Mouse (Mus musculus) hindbrain, postnatal 0 days (tissue): ENCODE results near the gene Ptpn18. TPM values are rescaled to one million over a fixed set of nuclear protein-coding genes. Genes with fewer than 3 reads are reported as not detected.
A peak's percentile ranks its signal among the peaks of the same experiment; 100 is the strongest.

Experiments used
- ATAC-seq: fragments of 200-750 bp; cut with Nextera tagmentation; 2 replicates; pipeline ENCODE4 v1.8.0; 2017; ENCODE audit warnings: mild to moderate bottlenecking, moderate TSS enrichment, moderate library complexity
- DNase-seq: peaks from one replicate; pipeline ENCODE4 v3.0.0-alpha.2; 2015; ENCODE audit warnings: low spot score
- H3K27ac ChIP-seq: fragments of 300-500 bp; sonication (generic); 2 replicates; pipeline ENCODE4 v1.5.1; 2014; ENCODE audit warnings: mild to moderate bottlenecking
- H3K27me3 ChIP-seq: fragments of 300-500 bp; sonication (generic); 2 replicates; pipeline ENCODE4 v1.6.1; 2014; ENCODE audit warnings: low read length, mixed read lengths; ENCODE audit not compliant: insufficient read depth
- H3K36me3 ChIP-seq: fragments of 300-500 bp; sonication (generic); 2 replicates; pipeline ENCODE4 v1.6.1; 2014; ENCODE audit warnings: low read length, mixed read lengths; ENCODE audit not compliant: insufficient read depth
- H3K4me1 ChIP-seq: fragments of 300-500 bp; sonication (generic); 2 replicates; pipeline ENCODE4 v1.6.1; 2014; ENCODE audit warnings: antibody characterized with exemption, low read length, mixed read lengths; ENCODE audit not compliant: insufficient read depth
- H3K4me2 ChIP-seq: fragments of 300-500 bp; sonication (generic); 2 replicates; pipeline ENCODE4 v1.6.1; 2014; ENCODE audit warnings: low read depth, mild to moderate bottlenecking, low read length, moderate library complexity, mixed read lengths
- H3K4me3 ChIP-seq: fragments of 300-500 bp; sonication (generic); 2 replicates; pipeline ENCODE4 v1.5.1; 2014; ENCODE audit warnings: low read length
- H3K9ac ChIP-seq: fragments of 300-500 bp; sonication (generic); replicated peaks from 2 replicates; pipeline ENCODE4 v1.6.1; 2014; ENCODE audit warnings: mild to moderate bottlenecking, low read length, moderate library complexity, mixed read lengths
- H3K9me3 ChIP-seq: fragments of 300-500 bp; sonication (generic); 2 replicates; pipeline ENCODE4 v1.6.1; 2016; ENCODE audit warnings: low read length, mixed read lengths
- CTCF ChIP-seq: IDR thresholded peaks from 2 replicates; pipeline ENCODE4 v1.5.1; 2016; ENCODE audit warnings: antibody characterized with exemption, control low read depth, low read depth
- WGBS: fragments of 180-500 bp; shearing (Covaris S2); extraction: QIAGEN DNeasy Blood & Tissue Kit; methylation state at CpG from one replicate; pipeline ENCODE4 v1.1.7; 2014; 5-methylcytosine and 5-hydroxymethylcytosine counted together
- polyA plus RNA-seq: library from polyadenylated mRNA; unstranded; fragments of >200 nt; fragmentation: Nextera tagmentation; extraction: Ambion mirVana; gene quantifications from 2 replicates; pipeline ENCODE4 v1.2.1, GENCODE M21; 2015
- total RNA-seq: library from RNA; depleted of rRNA; stranded (reverse); fragments of >200 nt; gene quantifications from 2 replicates; pipeline ENCODE4 v1.2.3, GENCODE M21; 2014; rRNA removed

Gene Ptpn18
- total RNA-seq (0.25 and 0.63 TPM in 2 replicates), polyA plus RNA-seq (6.7 and 6.9 TPM in 2 replicates)

DNA sequence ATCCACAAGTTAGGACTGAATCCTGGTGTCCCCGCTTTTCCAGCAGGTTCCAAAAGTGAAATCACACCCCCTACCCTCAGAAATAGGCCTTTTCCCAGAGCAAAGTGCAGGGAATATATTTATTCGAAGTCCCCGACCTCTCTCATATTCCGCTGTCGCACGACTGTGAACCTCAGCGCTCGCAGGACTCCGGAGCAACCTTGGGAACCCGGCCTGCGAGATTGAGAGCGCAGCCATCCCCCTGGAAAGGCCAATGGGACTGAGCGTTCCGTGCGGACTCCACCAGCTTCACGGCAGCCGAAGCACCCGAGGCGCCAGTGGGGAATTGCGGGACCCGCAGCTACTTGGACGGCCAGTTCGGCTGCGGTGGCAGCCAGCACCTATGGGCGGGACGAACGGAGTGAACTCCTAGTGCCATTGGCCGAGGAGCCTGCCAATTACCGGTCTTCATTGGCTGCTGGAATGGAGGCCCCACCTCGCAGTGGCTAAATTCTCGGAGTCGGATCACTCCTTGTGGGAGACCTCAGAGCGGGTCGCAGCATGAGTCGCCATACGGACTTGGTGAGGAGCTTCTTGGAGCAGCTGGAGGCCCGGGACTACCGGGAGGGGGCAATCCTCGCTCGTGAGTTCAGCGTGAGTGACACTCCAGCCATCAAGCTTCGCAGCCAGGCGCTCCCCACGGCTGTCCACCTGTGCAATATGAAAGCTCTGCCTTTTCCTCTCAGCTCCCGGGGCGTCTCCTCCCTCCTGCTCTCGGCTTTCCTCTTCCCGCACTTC is at the start of gene Ptpn18:
TSS of gene Ptpn18 (plus strand) at position 479 of the 777 bp plus-strand sequence.
- 0 out of 2 replicates have a peak, but pooled peaks cover 6% of the 10 kb centered on the region for H3K4me1 ChIP-seq
- DNase-seq (peak; percentile 89), ATAC-seq (peak; percentile 91)
- H3K4me3 ChIP-seq: peak within 1 kb of the TSS; percentile 57
- peak within 1 kb of the TSS; percentile 40 for H3K9ac ChIP-seq
- H3K27me3 ChIP-seq: no peaks in the 10 kb centered on the region; the same call in 1 of the 2 replicates
- no peaks in the 10 kb centered on the region for H3K36me3 ChIP-seq
- WGBS: under 1% methylated on average over 48 of the region's 48 CpGs
- TF ChIP-seq CTCF: 0 out of 2 replicates have a peak, but pooled peaks have one; percentile 20
- no peak within 1 kb of the TSS for H3K27ac ChIP-seq
- H3K9me3 ChIP-seq: no peaks in the 10 kb centered on the region
- H3K4me2 ChIP-seq: peak within 1 kb of the TSS; percentile 98

DNA sequence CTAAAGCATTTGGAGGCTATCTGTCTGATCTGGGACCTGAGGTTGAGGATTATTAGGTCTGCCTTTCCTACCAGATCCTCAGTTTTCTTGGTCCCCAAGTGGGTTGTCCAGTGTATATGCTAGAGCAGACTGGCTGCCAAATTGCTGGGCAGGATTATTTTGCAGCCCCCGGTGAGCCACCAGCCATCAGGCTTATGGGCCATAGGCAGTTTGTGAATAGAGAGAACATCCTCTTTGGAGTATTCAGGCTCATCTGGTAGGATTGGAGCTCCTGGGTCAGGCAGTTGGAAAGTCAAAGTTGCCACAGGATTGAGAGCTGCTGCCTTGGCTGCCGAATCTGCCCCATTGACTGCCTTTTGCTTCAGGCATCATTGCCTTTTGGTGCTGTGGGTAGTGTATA is 31.1 kb upstream of the Ptpn18 start:
- no peaks in the 10 kb centered on the region for H3K27me3 ChIP-seq
- ATAC-seq: no peak
- WGBS: 99% methylated on average over 2 of the region's 2 CpGs
- no peak overlapping the region for H3K4me3 ChIP-seq
- TF ChIP-seq CTCF: no peak
- no peaks in the 10 kb centered on the region for H3K36me3 ChIP-seq
- DNase-seq: no peak
- H3K27ac ChIP-seq: no peak overlapping the region
- no peak overlapping the region for H3K9ac ChIP-seq
- H3K4me1 ChIP-seq: no peaks in the 10 kb centered on the region
- H3K9me3 ChIP-seq: 0 out of 2 replicates have a peak, but pooled peaks cover 2% of the 10 kb centered on the region
- no peak overlapping the region for H3K4me2 ChIP-seq

DNA sequence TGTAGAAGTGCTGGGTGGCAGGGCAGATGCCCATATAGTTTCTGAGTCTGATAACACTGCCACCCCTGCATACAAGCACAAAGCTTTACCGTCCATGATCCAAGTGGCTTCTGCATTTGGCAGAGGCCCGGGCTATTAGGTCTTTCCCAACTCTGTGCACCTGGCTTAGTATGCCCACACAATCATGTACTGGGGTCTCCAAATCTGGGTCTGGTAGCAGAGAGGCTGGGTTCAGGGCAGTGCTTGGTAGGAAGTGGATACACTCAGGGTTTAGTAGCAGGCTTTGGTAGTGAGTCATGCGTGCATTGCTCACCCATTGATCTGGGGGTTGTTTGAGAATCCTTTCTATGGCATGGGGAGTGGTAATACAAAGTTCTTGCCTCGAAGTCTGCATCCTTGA is 30.3 kb upstream of the Ptpn18 start:
- no peak overlapping the region for H3K4me3 ChIP-seq
- no peaks in the 10 kb centered on the region for H3K27me3 ChIP-seq
- DNase-seq: no peak
- H3K9ac ChIP-seq: no peak overlapping the region
- H3K27ac ChIP-seq: no peak overlapping the region
- TF ChIP-seq CTCF: no peak
- no peak overlapping the region for H3K4me2 ChIP-seq
- 95% methylated on average over 4 of the region's 4 CpGs for whole genome bisulfite sequencing
- no peaks in the 10 kb centered on the region for H3K4me1 ChIP-seq
- no peaks in the 10 kb centered on the region for H3K36me3 ChIP-seq
- H3K9me3 ChIP-seq: 0 out of 2 replicates have a peak, but pooled peaks cover 2% of the 10 kb centered on the region
- ATAC-seq: no peak

DNA sequence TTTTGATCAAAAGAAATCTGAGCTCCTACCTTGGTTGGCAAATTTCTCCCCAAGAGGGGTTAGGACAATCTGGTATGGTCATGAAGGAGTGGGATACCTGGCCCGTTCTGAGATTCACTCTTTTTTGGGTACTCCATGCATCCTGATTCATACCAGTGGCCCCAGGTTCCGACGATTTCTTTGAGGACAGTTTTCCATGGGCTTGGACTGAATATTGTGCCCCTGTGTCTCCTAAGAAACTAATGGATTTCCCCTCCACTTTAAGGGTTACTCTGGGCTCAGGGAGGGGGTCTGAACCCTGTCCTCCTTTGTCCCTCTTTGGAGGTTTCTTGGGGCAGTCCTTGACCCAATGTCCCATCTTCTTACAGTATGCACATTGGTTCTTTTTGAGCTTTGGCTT is 28.6 kb upstream of the Ptpn18 start:
- 100% methylated on average over 3 of the region's 3 CpGs for WGBS
- no peak for DNase-seq
- no peaks in the 10 kb centered on the region for H3K36me3 ChIP-seq
- H3K27ac ChIP-seq: no peak overlapping the region
- H3K4me1 ChIP-seq: no peaks in the 10 kb centered on the region
- no peak overlapping the region for H3K9ac ChIP-seq
- H3K9me3 ChIP-seq: 0 out of 2 replicates have a peak, but pooled peaks cover 2% of the 10 kb centered on the region
- TF ChIP-seq CTCF: no peak
- no peak overlapping the region for H3K4me2 ChIP-seq
- H3K4me3 ChIP-seq: no peak overlapping the region
- no peaks in the 10 kb centered on the region for H3K27me3 ChIP-seq
- no peak for ATAC-seq

DNA sequence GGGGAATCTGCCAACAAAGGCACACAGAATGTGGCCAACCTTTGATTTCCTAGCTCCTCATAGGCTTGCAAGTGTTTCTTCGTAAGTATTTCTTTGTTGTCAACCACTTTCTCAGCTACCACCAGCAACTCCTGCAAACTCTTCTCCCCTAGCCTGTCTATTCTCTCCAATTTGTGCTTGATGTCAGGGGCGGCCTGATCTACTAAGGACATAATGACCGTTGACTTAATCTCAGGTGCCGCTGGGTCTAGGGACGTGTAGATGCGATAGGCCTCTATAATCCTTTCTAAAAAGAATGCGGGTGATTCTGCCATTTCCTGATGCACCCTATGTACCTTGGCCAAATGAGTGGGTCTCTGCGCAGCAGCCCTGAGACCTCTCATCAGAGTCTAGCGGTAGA is 28.1 kb upstream of the Ptpn18 start:
- Histone ChIP-seq H3K9ac (no peak overlapping the region), H3K4me2 (no peak overlapping the region), H3K27me3 (no peaks in the 10 kb centered on the region), H3K27ac (no peak overlapping the region), H3K4me1 (no peaks in the 10 kb centered on the region), H3K9me3 (0 out of 2 replicates have a peak, but pooled peaks cover 2% of the 10 kb centered on the region), H3K36me3 (no peaks in the 10 kb centered on the region), H3K4me3 (no peak overlapping the region)
- ATAC-seq (no peak), DNase-seq (no peak)
- no peak for TF ChIP-seq CTCF
- WGBS: 98% methylated on average over 9 of the region's 9 CpGs

DNA sequence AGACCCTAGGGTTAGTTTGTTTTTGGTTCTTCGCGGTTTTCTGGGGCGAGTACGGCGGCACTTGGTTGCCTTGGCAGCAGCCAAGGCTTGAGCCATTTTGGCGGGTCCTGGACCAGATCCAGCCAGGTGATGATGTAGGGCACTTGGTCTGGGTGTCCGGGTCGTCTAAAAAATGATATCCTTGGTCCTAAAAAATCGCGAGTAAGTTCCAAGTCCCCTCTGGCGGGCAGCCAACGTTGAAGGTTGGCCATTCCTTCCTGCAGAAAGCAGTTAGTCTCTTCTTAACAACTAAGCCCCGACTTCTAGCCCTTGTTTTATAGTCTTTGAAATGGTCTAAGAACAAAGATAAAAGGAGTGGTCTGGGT is 27.2 kb upstream of the Ptpn18 start:
- Histone ChIP-seq H3K9me3 (0 out of 2 replicates have a peak, but pooled peaks cover 2% of the 10 kb centered on the region), H3K4me3 (peak overlapping the region; percentile 47), H3K4me2 (peak overlapping the region; percentile 80), H3K27ac (peak overlapping the region; percentile 73), H3K27me3 (no peaks in the 10 kb centered on the region), H3K4me1 (no peaks in the 10 kb centered on the region), H3K36me3 (no peaks in the 10 kb centered on the region), H3K9ac (peak overlapping the region; percentile 63)
- TF ChIP-seq CTCF: no peak
- 26% methylated on average over 13 of the region's 13 CpGs for WGBS
- ATAC-seq: no peak
- peak; percentile 53 for DNase-seq
